In genomic region chr11:6274387-6275093, GRCm38 (mm10) we compare ENCODE assay signal across 8 mouse cellular contexts. TPM values are rescaled to one million over a fixed set of nuclear protein-coding genes. Genes with fewer than 3 reads are reported as not detected.
DNase-seq lines count a peak whose midpoint lies in the region; ATAC-seq lines count a peak whose summit lies in the region.

TSS of gene Tmed4 (minus strand) at chr11:6274870.

- H3K4me1 ChIP-seq in lung, embryonic 16.5 days (replicated peaks; ENCODE audit: control insufficient read depth, insufficient read depth, low read length), result peaks cover 16% of the 10 kb centered on the region

- H3K4me3 ChIP-seq in lung, embryonic 16.5 days (ENCODE audit: low read length), result peak within 1 kb of the TSS; percentile 87

- no peaks in the 10 kb centered on the region for H3K27me3 ChIP-seq in lung, embryonic 16.5 days (ENCODE audit: control insufficient read depth, insufficient read depth, low read depth, low read length)

- H3K27ac ChIP-seq in lung, embryonic 16.5 days (ENCODE audit: low read length), result peak within 1 kb of the TSS; percentile 46

- H3K4me2 ChIP-seq in lung, embryonic 16.5 days (ENCODE audit: low read depth, low read length), result peak within 1 kb of the TSS; percentile 87

- WGBS in lung, embryonic 16.5 days, result under 1% methylated on average over 39 of the region's 39 CpGs

- peak; percentile 91 for DNase-seq in MEL-GATA-1-ER (ENCODE audit: extremely low read depth, low read depth)
- peak; percentile 99 for DNase-seq in cerebellum, adult 8-10 months
- DNase-seq in forelimb bud, embryonic 11.5 days (ENCODE audit: low read depth, low spot score), result peak; percentile 99
- DNase-seq in layer of hippocampus, adult 9-10 months (ENCODE audit: low spot score), result peak; percentile 98
- DNase-seq in ovary, postnatal 10 days (ENCODE audit: low spot score), result peak; percentile 97
- DNase-seq in thymus, postnatal 10 days (ENCODE audit: low spot score in 2 of 2), result peak; percentile 96 to 99

- ATAC-seq in hematopoietic stem cell, adult 5-6 weeks (replicated peaks in 1 of 2; ENCODE audit: insufficient read depth in 1 of 2, low FRiP score in 2 of 2, low TSS enrichment in 1 of 2, low read depth in 1 of 2, poor library complexity in 2 of 2, severe bottlenecking in 2 of 2), result peak; percentile 96 to 98
- peak; percentile 99 for ATAC-seq in lung, embryonic 16.5 days (ENCODE audit: low read depth)

- H3K9me3 ChIP-seq in lung, embryonic 16.5 days (ENCODE audit: control insufficient read depth, low read length), result no peaks in the 10 kb centered on the region

- peak within 1 kb of the TSS; percentile 91 for H3K9ac ChIP-seq in lung, embryonic 16.5 days (ENCODE audit: low read length)

- peaks cover 7% of the 10 kb centered on the region; the same call in 1 of the 2 replicates for H3K36me3 ChIP-seq in lung, embryonic 16.5 days (ENCODE audit: control insufficient read depth, insufficient read depth, low read length)

RNA-seq across cellular contexts. Expression of gene Tmed4, which starts in this region (rescaled TPM):
- total RNA-seq in hematopoietic stem cell, adult 5-6 weeks (2017), result 50.3 and 67.4 TPM in 2 replicates
- polyA plus RNA-seq in lung, embryonic 16.5 days (2015; fragmentation: Nextera tagmentation; extraction: Ambion mirVana), result 99.9 and 104 TPM in 2 replicates

Comparison
In these comparisons a context has a peak if more than half of its experiments do, and no peak if none do; other contexts are left out.
1. Peak in every context shown above with its lines: DNase-seq, ATAC-seq, H3K4me3 ChIP-seq and H3K27ac ChIP-seq.